Mouse (Mus musculus) liver, adult 2 months (tissue): ENCODE measurements around the gene Arhgef16.

ENCODE experiments used
- CTCF ChIP-seq: fragments of 200-500 bp; IDR thresholded peaks from 2 replicates; pipeline ENCODE4 v1.5.1; 2011; ENCODE audit warnings: low read depth, low read length, control low read depth
- POLR2A ChIP-seq: fragments of 200-500 bp; IDR thresholded peaks from 2 replicates; pipeline ENCODE4 v1.6.1; 2011; ENCODE audit warnings: low read length, control low read depth; ENCODE audit not compliant: insufficient read depth; ENCODE audit errors: extremely low read depth

GRCm38 (mm10) chr4:154269520-154269919 lies 32.0 kb downstream of the Arhgef16 start:
- no peak for TF ChIP-seq CTCF
- TF ChIP-seq POLR2A = no peak
